Mouse (Mus musculus) neural tube, embryonic 11.5 days (tissue): ENCODE data around the gene Rnf187. TPM values are rescaled to one million over a fixed set of nuclear protein-coding genes. Genes with fewer than 3 reads are reported as not detected.
A peak's percentile ranks its signal among the peaks of the same experiment; 100 is the strongest.

Source experiments
- ATAC-seq: fragments of 200-750 bp; cut with Nextera tagmentation; 2 replicates; pipeline ENCODE4 v1.8.0; 2017; ENCODE audit warnings: moderate number of reproducible peaks, mild to moderate bottlenecking, moderate TSS enrichment, moderate library complexity; ENCODE audit not compliant: insufficient read depth, low FRiP score, low TSS enrichment
- DNase-seq: peaks from one replicate; pipeline ENCODE4 v3.0.0-alpha.2; 2015; ENCODE audit warnings: low spot score
- H3K27ac ChIP-seq: fragments of 300-500 bp; sonication (generic); 2 replicates; pipeline ENCODE4 v1.5.1; 2014; ENCODE audit warnings: low read depth, mild to moderate bottlenecking, low read length
- H3K27me3 ChIP-seq: fragments of 300-500 bp; sonication (generic); 2 replicates; pipeline ENCODE4 v1.6.1; 2014; ENCODE audit warnings: mild to moderate bottlenecking, low read length, mixed read lengths; ENCODE audit not compliant: control insufficient read depth, insufficient read depth
- H3K36me3 ChIP-seq: fragments of 300-500 bp; sonication (generic); 2 replicates; pipeline ENCODE4 v1.6.1; 2014; ENCODE audit warnings: mild to moderate bottlenecking, low read length, moderate library complexity, mixed read lengths; ENCODE audit not compliant: control insufficient read depth, insufficient read depth
- H3K4me1 ChIP-seq: fragments of 300-500 bp; sonication (generic); 2 replicates; pipeline ENCODE4 v1.6.1; 2014; ENCODE audit warnings: low read length, mixed read lengths; ENCODE audit not compliant: control insufficient read depth, insufficient read depth
- H3K4me2 ChIP-seq: fragments of 300-500 bp; sonication (generic); 2 replicates; pipeline ENCODE4 v1.6.1; 2014; ENCODE audit warnings: low read depth, mild to moderate bottlenecking, moderate library complexity
- H3K4me3 ChIP-seq: fragments of 300-500 bp; sonication (generic); 2 replicates; pipeline ENCODE4 v1.5.1; 2014; ENCODE audit warnings: low read depth, low read length
- H3K9ac ChIP-seq: fragments of 300-500 bp; sonication (generic); 2 replicates; pipeline ENCODE4 v1.6.1; 2014; ENCODE audit warnings: mild to moderate bottlenecking, low read length
- H3K9me3 ChIP-seq: fragments of 300-500 bp; sonication (generic); 2 replicates; pipeline ENCODE4 v1.6.1; 2016; ENCODE audit warnings: low read length; ENCODE audit not compliant: control insufficient read depth
- WGBS: fragments of 180-500 bp; shearing (Covaris S2); extraction: QIAGEN DNeasy Blood & Tissue Kit; methylation state at CpG from one replicate; pipeline ENCODE4 v1.1.7; 2014; 5-methylcytosine and 5-hydroxymethylcytosine counted together
- polyA plus RNA-seq: library from polyadenylated mRNA; unstranded; fragments of >200 nt; fragmentation: Nextera tagmentation; extraction: Ambion mirVana; gene quantifications from 2 replicates; pipeline ENCODE4 v1.2.1, GENCODE M21; 2014

Rnf187 gene
- polyA plus RNA-seq, 1 experiment from 2014 or later: 493 TPM

DNA sequence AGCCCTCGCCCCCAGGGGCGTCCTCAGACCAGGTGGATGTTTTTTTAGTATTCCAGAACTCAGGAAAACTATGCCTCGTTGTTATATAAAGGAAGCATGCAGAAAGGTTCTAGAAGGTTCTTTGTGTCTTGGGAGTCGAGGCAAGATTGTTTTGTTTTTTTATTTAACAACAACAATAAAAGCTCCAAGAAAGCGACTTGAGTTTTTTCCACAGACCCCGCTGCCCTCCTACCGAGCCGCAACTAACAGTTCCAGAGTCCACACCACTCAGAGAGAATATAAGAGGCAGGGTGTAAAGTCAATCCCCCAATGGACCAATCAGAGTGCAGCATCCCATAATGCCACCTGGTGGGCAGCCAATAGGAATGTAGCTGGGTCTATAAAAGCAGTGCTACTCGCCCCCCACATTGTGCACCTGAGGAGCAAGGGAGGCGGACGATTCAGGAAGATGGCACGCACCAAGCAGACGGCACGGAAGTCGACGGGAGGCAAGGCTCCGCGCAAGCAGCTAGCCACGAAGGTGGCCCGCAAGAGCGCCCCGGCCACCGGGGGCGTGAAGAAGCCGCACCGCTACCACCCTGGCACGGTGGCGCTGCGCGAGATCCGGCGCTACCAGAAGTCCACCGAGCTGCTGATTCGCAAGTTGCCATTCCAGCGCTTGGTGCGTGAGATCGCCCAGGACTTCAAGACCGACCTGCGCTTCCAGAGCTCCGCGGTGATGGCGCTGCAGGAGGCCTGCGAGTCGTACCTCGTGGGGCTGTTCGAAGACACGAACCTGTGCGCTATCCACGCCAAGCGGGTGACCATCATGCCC lies 22.9 kb upstream of the Rnf187 start:
- Histone ChIP-seq H3K9me3 (no peaks in the 10 kb centered on the region), H3K4me2 (no peak overlapping the region), H3K9ac (no peak overlapping the region), H3K4me1 (peaks cover 16% of the 10 kb centered on the region), H3K27me3 (no peaks in the 10 kb centered on the region), H3K4me3 (no peak overlapping the region), H3K27ac (no peak overlapping the region), H3K36me3 (no peaks in the 10 kb centered on the region)
- DNase-seq: no peak
- no peak for ATAC-seq
- 63% methylated on average over 50 of the region's 50 CpGs for WGBS

DNA sequence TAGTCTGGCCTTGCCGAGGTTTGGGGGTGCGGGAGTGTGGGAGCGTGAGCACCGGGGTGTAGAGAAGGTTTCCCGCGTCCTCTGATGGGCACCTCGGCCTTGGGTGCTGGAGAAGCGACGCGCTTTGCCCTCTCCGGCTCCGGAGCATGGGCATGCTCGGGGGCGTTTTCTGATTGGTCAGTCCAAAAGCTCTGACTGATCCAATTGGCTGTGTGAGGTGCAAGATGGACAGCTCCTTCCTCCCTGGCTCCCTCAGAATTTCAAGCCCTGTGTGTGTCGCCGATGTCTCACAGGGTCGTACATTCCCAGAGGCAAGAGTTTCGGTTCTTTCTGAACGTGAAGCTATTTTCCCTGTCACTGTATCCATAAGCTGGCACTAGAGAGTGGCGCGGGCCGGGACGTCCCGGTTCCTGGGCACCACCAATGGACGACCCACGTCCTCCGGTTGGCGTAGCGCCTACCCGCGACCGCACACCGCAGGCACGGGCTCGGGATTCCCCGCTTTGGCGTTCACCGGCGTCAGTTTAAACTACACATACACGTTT lies 21.3 kb upstream of the Rnf187 start:
- Histone ChIP-seq H3K27me3 (no peaks in the 10 kb centered on the region), H3K9me3 (no peaks in the 10 kb centered on the region), H3K9ac (peak overlapping the region; percentile 36), H3K4me3 (peak overlapping the region; percentile 34), H3K27ac (no peak overlapping the region), H3K4me2 (peak overlapping the region; percentile 59), H3K4me1 (peaks cover 23% of the 10 kb centered on the region), H3K36me3 (no peaks in the 10 kb centered on the region)
- peak; percentile 82 for DNase-seq
- WGBS: 3% methylated on average over 40 of the region's 40 CpGs
- ATAC-seq: peak; percentile 80; the same call in 1 of the 2 replicates

DNA sequence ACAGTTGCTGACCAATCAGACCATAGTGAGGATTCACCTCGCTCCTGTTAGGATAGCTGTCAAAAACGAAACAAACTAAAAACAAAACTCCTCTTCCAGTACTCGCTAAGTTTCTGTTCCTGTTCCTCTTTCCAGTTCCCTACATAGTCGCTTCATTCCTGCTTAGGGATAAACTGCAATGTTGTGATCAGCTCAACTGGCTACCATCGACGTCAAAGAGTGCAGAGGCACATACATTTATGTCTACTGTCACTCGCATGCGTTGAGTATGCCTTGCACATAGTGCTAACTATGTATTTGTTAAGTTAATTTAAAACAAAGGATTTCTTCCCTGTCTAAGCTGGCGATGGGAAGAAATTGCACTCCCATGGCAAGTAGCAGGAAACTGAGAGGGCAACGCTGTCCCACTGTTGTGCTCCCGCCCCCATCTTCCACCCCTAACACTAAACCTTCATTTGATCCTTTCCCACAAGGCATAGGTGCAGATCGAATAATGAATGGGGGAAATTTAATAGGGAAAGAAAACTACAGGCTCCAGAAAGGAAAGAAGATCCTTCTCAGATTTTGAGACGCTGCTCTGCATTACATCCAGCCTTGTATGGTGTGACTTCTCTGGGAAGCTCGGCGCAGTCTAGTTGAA lies 20.6 kb upstream of the Rnf187 start:
- no peaks in the 10 kb centered on the region for H3K9me3 ChIP-seq
- peak overlapping the region; percentile 59 for H3K4me2 ChIP-seq
- 38% methylated on average over 15 of the region's 15 CpGs for WGBS
- H3K27me3 ChIP-seq: no peaks in the 10 kb centered on the region
- no peaks in the 10 kb centered on the region for H3K36me3 ChIP-seq
- peaks cover 19% of the 10 kb centered on the region for H3K4me1 ChIP-seq
- DNase-seq (no peak), ATAC-seq (no peak)
- peak overlapping the region; percentile 34 for H3K4me3 ChIP-seq
- no peak overlapping the region for H3K27ac ChIP-seq
- H3K9ac ChIP-seq: peak overlapping the region; percentile 36

DNA sequence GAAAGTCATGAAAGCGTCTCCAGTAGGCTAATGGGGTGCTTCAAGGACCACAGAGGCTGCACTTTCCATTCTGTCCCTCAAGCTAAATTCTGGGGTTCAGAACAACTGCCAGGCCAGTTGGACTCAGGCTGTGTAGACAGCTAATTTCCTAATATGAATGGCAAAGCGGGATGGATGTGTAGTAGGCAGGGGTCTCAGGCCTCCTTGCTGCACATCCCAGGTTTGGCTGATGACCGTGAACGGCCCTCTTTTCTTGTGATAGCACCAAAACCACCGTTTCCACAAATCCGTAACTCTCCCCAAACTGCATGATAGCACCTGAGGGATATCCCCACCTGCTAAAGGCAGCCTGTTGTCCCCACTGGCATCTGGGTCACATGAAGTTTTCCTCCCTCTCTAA lies 19.8 kb upstream of the Rnf187 start:
- no peaks in the 10 kb centered on the region for H3K27me3 ChIP-seq
- H3K9me3 ChIP-seq: no peaks in the 10 kb centered on the region
- peaks cover 19% of the 10 kb centered on the region for H3K4me1 ChIP-seq
- no peak overlapping the region for H3K27ac ChIP-seq
- ATAC-seq (no peak), DNase-seq (no peak)
- H3K36me3 ChIP-seq: no peaks in the 10 kb centered on the region
- WGBS: 89% methylated on average over 6 of the region's 6 CpGs
- H3K4me3 ChIP-seq: no peak overlapping the region
- no peak overlapping the region for H3K9ac ChIP-seq
- H3K4me2 ChIP-seq: 0 out of 2 replicates have a peak overlapping the region, but pooled peaks have one; percentile 4

DNA sequence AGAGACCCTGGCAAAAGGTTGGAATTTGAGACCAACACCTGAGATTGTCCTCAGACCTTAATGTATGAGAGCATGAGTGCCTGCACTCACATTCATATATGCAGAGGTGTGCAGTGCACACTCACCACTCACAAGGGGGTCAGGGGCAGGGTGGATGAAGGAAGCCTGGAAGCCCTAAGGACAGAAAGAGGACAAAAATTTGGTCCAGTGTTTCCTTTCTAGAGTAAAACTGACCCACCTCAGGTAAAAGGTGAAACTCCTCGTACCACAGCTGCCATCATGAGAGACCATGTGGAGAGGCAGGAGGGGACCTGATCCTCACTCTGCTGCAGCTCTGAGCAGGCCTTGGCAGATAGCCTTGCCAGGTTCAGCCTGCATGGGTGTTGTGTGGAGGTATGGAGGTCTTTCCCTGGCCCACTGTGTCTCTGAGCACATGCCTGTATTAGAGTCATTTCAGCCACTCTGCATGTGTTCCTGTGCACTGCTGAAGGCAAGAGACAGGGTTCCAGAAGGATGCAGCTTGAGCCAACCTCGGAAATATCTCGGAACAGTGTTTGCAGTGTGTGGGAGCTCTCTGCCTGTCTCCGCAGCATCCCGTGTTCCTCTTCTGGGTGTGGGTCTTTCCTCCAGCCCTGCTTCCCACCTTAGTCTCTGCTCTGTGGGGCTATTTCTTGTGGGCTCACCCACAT lies 18.7 kb upstream of the Rnf187 start:
- DNase-seq (no peak), ATAC-seq (no peak)
- Histone ChIP-seq H3K4me1 (peaks cover 23% of the 10 kb centered on the region), H3K9ac (no peak overlapping the region), H3K4me2 (peak overlapping the region; percentile 89), H3K4me3 (0 out of 2 replicates have a peak overlapping the region, but pooled peaks have one; percentile 4), H3K9me3 (no peaks in the 10 kb centered on the region), H3K36me3 (no peaks in the 10 kb centered on the region), H3K27me3 (no peaks in the 10 kb centered on the region), H3K27ac (no peak overlapping the region)
- WGBS: 92% methylated on average over 5 of the region's 5 CpGs

DNA sequence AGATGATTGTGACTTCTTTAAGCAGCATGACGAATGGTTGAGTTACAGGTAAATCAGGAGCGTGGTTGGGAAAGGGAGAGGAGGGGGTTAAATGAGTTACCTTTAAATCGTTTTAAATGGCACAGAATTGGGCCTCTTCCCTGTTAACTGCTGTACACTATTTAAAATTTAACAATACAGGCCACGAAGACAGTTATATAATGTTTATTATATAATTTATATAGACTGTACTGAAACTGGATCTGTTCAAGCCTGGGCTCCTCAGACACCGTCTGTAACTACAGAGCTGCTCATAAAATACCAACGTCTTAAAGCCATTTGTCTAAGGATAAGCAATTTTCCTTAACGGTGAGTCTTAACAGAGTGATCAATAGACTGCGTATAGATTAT lies 17.1 kb upstream of the Rnf187 start:
- peak overlapping the region; percentile 89 for H3K4me2 ChIP-seq
- DNase-seq (no peak), ATAC-seq (no peak)
- no peaks in the 10 kb centered on the region for H3K27me3 ChIP-seq
- whole genome bisulfite sequencing: 38% methylated on average over 8 of the region's 8 CpGs
- no peaks in the 10 kb centered on the region for H3K9me3 ChIP-seq
- peak overlapping the region; percentile 86; the same call in 1 of the 2 replicates for H3K27ac ChIP-seq
- peak overlapping the region; percentile 86 for H3K4me3 ChIP-seq
- peak overlapping the region; percentile 93 for H3K9ac ChIP-seq
- peaks cover 23% of the 10 kb centered on the region for H3K4me1 ChIP-seq
- no peaks in the 10 kb centered on the region for H3K36me3 ChIP-seq

DNA sequence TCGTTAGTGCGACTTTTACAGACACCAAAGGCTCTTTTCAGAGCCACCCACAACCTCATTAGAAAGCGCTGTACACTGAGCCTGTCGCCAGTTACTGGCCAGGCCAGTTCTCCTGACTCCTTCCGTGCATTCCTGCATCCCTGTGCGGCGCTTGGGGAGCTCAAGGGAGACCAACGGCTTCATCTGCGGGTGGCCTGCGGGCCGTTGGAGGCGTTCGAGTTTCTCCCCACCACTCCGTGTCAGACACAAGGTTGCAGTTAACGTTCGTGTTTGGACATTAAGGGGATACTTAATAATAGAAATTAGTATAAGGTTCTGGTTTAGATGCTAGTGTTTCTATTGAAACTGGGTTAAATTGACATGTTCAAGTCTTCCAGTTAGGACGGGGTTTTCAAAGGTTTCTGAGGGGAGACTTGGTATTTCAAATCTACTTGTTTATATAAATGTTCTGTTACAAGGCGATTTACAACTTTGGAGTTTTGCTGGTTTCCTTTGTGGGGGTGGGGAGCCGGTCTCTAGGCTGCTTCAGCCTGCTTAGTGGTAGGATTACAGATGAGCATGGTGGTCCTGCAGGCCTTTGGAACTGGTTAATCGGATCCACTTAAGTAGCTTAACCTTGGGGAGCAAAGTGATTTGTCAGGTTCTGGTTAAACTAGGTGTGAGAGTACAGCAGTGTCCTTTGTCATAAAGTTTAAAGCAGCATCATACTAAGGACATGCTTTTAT lies 16.6 kb upstream of the Rnf187 start:
- peak overlapping the region; percentile 86 for H3K27ac ChIP-seq
- under 1% methylated on average over 20 of the region's 20 CpGs for WGBS
- H3K27me3 ChIP-seq: no peaks in the 10 kb centered on the region
- DNase-seq (no peak), ATAC-seq (peak; percentile 36)
- H3K4me2 ChIP-seq: peak overlapping the region; percentile 89
- no peaks in the 10 kb centered on the region for H3K36me3 ChIP-seq
- no peaks in the 10 kb centered on the region for H3K9me3 ChIP-seq
- H3K9ac ChIP-seq: peak overlapping the region; percentile 93
- peaks cover 23% of the 10 kb centered on the region for H3K4me1 ChIP-seq
- H3K4me3 ChIP-seq: peak overlapping the region; percentile 86
